Mouse (Mus musculus): ENCODE measurements at regions not wholly inside any gene's neighbourhood (a gene's known extent, or its start where the extent isn't known, plus 50 kb on each side); places are given as distances from the start of the nearest gene placed in this dataset.

GRCm38 (mm10) chr4:39926021-39926591, 216.8 kb upstream of the Aco1 start:
- DNase-seq (ENCODE audit: low spot score): no peak

GRCm38 (mm10) chr4:39926594-39926993, 216.3 kb upstream of the Aco1 start:
- no peak for DNase-seq (ENCODE audit: low spot score)

DNA sequence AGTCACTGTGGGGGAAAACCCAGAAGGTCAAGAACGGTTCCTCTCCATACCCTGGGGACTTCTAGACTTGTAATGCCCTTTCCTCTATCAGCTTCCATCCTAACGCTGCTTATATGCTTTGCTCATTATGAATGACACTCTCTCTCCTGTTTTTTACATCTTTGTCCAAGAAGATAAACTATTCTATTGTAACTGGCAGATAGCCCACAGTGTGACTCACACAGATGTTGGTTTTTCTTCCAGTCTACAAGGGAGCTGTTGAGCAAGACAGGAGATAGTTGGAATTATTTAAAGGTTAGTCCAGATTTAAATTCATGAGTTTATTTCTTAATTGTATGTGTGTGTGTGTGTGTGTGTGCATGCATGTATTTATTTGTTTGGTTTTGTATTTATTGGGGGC, 214.4 kb upstream of the Aco1 start:
- DNase-seq (ENCODE audit: low spot score): no peak

- no peak for DNase-seq (ENCODE audit: low spot score)
Observed at GRCm38 (mm10) chr4:39934025-39934708, 208.7 kb upstream of the Aco1 start.

DNA sequence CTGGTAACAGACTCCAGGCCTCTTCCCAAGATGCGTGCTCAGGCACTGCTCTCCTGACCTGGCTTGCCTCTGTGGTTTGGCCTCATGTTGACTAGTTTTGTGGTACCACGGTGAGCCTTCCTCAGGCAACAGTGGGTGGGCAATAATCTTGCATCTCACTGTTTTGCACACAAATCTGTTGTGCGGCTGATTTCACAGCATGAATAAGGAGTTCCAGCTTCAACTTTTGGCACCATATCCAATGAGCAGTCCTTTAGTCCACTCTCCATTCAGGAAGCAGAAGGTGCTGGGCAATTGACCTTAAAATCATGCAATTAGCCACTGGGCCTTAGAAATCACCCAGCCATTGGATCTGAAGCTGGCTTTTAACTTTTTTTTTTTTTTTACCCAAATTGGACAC, 184.2 kb upstream of the Aco1 start:
- no peak for DNase-seq (ENCODE audit: low spot score)

DNA sequence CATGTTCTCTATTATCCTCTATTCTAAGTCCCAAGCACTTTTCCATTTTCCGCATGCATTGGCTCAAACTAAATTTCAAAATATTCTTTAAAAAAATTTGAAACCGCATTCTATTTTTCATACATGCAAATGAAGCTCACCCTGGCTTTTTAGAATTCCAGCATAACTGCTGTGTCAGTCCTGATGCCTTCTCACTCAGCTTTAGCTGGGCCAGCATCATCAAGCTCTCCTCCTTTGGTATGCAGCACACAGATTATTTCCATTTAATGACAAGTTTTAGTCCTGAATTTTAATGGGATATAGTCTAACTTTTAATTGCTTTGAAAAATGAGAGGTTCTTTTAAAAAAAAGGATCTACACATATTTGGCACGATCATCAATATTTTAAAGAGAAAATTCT, 174.9 kb upstream of the Aco1 start:
- DNase-seq (ENCODE audit: low spot score): no peak

DNA sequence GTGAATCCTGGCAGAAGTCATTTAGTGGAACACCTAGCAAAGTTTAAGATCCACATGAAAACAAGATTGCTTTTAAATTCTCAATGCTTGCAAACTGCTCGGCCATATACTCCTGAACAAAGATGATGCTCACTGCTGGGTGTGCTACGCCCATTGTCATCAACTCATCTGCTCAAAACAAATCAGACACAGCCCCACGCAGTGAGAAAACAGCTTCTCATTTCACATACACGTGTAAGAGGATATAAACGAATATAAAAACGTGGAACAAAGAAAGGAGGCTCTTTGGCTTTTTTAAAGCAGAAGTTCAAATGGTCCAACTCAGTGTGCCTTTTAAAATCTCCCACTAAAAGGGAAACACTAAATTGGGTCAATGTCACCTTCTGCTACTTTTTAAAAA, 151.5 kb upstream of the Aco1 start:
- no peak for DNase-seq (ENCODE audit: low spot score)

GRCm38 (mm10) chr4:39991851-39992250, 151.0 kb upstream of the Aco1 start:
- DNase-seq (ENCODE audit: low spot score): no peak

GRCm38 (mm10) chr4:39998771-39999422, 144.0 kb upstream of the Aco1 start:
- DNase-seq (ENCODE audit: low spot score): no peak

- peak; percentile 54 for DNase-seq (ENCODE audit: low spot score)
Observed at GRCm38 (mm10) chr4:40014666-40015065, 128.2 kb upstream of the Aco1 start.

DNA sequence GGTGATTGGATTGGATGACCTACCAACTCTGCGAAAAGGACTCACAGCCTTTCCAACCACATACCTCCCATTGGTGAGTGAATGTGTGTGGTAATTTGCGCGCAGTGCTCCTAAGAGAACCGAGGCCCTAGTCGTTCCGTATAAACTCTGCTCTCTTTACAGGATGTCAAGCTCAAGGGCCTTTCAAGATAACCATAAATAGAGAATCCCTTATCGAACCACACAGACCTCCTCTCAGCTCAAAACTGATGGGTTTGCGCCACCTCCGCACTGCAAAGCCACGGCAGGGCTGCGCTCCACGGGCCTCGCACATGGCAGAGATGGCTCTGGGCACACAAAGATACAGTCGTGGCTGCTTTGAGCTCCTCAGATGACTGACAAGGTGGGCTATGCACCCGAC, 126.0 kb upstream of the Aco1 start:
- DNase-seq (ENCODE audit: low spot score): no peak

- DNase-seq (ENCODE audit: low spot score): no peak
Observed at GRCm38 (mm10) chr4:40018208-40018607, 124.7 kb upstream of the Aco1 start.

- DNase-seq (ENCODE audit: low spot score): no peak
Observed at GRCm38 (mm10) chr4:40031361-40031760, 111.5 kb upstream of the Aco1 start.

DNA sequence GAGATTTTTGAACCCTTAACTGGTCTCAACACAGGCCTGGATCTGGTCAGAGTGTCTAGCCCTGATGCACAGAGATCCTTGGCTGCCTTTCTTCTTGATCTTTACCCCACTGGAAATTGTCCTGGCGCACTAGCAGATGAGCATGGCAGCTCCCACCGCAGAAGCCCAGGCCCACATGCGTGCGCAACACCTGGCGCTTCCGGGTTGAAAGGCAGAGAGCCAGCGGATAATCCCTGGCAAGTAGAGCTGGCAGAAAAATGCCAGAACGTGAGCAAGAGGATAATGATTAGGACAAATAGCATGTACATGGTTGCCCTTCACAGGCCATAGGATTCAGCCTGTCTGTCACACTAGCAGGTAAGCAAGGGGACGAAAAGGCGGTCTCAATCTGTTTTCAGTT, 95.0 kb upstream of the Aco1 start:
- no peak for DNase-seq (ENCODE audit: low spot score)

DNA sequence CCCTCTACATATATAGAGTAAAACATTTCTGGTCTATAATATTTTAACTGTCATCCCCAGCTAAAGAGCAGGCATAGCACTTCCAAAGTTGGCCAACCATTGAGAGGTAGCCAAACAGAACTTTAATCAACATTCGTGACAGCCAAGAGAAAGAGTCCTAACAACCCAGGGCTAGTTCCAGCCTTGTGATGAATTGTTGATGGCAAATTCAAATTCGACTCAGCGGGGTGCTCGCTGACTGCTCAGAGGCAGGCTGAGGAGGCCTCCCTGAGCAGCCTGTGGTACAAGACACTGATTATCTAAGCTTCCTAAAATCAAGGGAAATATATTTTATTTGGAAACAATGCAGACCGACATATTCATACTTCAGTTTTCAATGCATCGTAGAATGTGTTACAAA, 93.8 kb upstream of the Aco1 start:
- no peak for DNase-seq (ENCODE audit: low spot score)

GRCm38 (mm10) chr4:40051848-40052247, 91.0 kb upstream of the Aco1 start:
- no peak for DNase-seq (ENCODE audit: low spot score)

GRCm38 (mm10) chr4:40053391-40053790, 89.5 kb upstream of the Aco1 start:
- DNase-seq (ENCODE audit: low spot score): no peak

DNA sequence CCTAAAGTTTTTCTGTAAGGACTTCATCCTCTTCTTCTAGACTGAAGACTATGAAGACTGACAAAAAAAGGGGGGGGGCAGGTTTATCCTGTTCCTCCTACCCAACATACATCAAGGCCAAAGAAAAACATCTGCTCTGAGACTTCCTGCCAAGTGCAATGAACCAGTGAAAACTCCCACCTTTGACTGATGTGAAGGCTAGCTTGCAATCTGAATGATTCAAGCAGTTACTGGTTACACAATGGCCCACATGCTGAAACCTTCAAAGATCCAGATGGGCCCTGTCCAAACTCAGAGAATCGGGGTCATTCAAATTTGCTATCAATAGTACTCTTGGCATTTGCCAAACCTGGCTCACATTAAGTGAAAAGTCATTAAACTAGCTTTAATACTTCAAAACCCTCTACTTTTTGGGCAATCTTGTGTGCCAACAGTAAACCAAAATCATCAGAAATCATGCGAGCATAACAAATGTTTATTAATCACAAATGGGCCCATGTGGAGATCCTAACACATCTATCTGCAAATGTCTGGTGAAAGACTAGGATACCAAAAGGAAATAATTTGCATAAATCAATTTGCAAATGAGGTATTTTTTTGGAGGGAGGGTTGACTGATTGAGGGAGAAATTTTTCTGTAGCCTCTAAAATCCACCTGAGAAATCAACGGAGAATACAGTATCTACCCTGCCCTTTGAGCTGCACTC, 79.0 kb upstream of the Aco1 start:
- DNase-seq (ENCODE audit: low spot score): no peak

DNA sequence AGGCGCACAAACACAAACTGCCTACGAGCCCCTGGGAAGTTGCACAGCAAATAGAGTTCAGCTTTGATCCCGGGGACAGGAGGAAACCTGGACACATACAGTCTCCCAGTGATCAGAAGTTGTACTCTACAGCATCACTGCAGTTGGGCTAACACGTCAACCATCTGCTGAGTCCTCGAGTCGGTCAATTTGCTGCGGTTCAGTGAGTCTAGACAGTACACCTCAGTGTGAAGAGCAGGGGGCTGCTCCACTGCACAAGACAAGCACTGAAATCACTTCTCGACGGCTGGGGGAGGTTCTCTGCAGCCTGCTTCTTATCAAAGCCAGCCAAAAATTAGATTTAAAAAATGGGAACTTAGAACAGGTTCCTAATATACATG, 78.4 kb upstream of the Aco1 start:
- DNase-seq (ENCODE audit: low spot score): no peak

DNA sequence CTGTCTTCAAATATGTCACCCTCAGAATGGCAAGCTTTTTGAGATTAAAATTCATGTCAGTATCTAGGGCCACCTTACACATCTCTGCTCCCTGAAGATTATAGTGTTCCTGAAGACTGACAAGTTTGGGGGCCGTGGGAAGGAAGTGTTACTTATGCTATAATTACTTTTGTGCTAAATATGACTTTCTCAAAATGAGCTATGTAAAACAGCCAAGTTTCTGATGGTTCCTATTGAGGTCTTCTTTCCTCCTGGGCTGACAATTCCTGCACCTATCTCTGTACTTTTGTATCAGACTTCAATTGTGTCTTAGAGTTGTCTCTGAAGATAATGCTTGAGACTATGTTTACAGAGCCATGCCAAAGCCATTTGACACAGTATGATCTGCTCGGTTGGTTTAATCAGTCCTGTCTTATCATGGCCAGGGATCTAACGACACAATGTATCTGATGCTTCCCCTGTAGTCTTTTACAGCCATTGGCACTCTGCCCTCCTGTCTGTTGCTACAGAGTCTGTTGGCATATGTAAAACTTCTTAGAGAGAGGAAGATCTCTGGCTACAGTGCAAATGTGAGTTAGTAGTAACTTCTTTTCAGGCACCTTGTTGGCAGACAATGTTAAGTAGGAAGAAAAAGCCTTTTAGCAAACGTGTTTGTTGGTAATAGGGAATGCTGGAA, 71.8 kb upstream of the Aco1 start:
- no peak for DNase-seq (ENCODE audit: low spot score)

GRCm38 (mm10) chr4:40081035-40081434, 61.8 kb upstream of the Aco1 start:
- no peak for DNase-seq (ENCODE audit: low spot score)

- no peak for DNase-seq (ENCODE audit: low spot score)
Observed at GRCm38 (mm10) chr4:40090295-40090694, 52.6 kb upstream of the Aco1 start.

All from ovary, postnatal 36 days (tissue).